Mouse (Mus musculus) cortical plate, adult 2 months (tissue): Measurements from ENCODE around the gene Dctpp1.

Experiments
- CTCF ChIP-seq: fragments of 200-500 bp; IDR thresholded peaks from 2 replicates; pipeline ENCODE4 v1.5.1; 2011; ENCODE audit warnings: mild to moderate bottlenecking, control low read depth, low read length; ENCODE audit not compliant: insufficient read depth; ENCODE audit errors: extremely low read depth
- POLR2A ChIP-seq: fragments of 200-500 bp; IDR thresholded peaks from 2 replicates; pipeline ENCODE4 v1.6.1; 2011; ENCODE audit warnings: mild to moderate bottlenecking, low read length, control low read depth; ENCODE audit not compliant: insufficient read depth; ENCODE audit errors: extremely low read depth

DNA sequence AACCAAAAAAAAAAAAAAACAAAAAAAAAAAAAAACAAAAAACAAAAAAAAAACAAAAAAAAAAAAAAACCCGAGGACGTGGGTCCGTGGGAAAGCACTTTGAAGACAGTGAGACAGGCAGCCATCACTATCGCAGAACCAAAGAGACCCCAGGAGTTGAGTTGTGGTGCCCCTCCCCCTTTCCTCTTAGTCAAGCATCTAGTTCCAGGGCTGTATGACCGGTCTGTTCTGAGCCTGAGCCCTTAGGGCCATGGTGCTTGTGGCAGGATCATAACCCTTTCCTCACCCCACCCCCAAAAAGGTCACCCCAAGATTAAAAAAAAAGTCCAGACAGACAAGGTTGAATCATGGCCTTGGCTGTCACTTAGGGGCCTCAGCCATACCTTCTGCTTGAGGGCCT is 44.2 kb downstream of the Dctpp1 start:
- no peak for TF ChIP-seq CTCF
- no peak for TF ChIP-seq POLR2A
